Mouse (Mus musculus) stomach, postnatal 0 days (tissue): ENCODE results near the gene Btbd2. TPM values are rescaled to one million over a fixed set of nuclear protein-coding genes. Genes with fewer than 3 reads are reported as not detected.
A peak's percentile ranks its signal among the peaks of the same experiment; 100 is the strongest.

ENCODE experiments used
- ATAC-seq: fragments of 200-750 bp; cut with Nextera tagmentation; 2 replicates; pipeline ENCODE4 v1.8.0; 2017; ENCODE audit not compliant: low FRiP score, low TSS enrichment
- DNase-seq: peaks from one replicate; pipeline ENCODE4 v3.0.0-alpha.2; 2016; ENCODE audit warnings: low spot score
- H3K27ac ChIP-seq: fragments of 300-500 bp; sonication (generic); replicated peaks from 2 replicates; pipeline ENCODE4 v1.5.1; 2014; ENCODE audit warnings: mild to moderate bottlenecking, control low read depth
- H3K27me3 ChIP-seq: fragments of 300-500 bp; sonication (generic); 2 replicates; pipeline ENCODE4 v1.6.1; 2014; ENCODE audit warnings: low read length; ENCODE audit not compliant: control insufficient read depth, insufficient read depth
- H3K36me3 ChIP-seq: fragments of 300-500 bp; sonication (generic); 2 replicates; pipeline ENCODE4 v1.6.1; 2014; ENCODE audit warnings: low read length, mixed read lengths; ENCODE audit not compliant: control insufficient read depth, insufficient read depth
- H3K4me1 ChIP-seq: fragments of 300-500 bp; sonication (generic); replicated peaks from 2 replicates; pipeline ENCODE4 v1.6.1; 2014; ENCODE audit warnings: antibody characterized with exemption; ENCODE audit not compliant: control insufficient read depth, insufficient read depth
- H3K4me2 ChIP-seq: fragments of 300-500 bp; sonication (generic); replicated peaks from 2 replicates; pipeline ENCODE4 v1.6.1; 2014; ENCODE audit warnings: low read depth, mild to moderate bottlenecking, control low read depth, moderate library complexity
- H3K4me3 ChIP-seq: fragments of 300-500 bp; sonication (generic); 2 replicates; pipeline ENCODE4 v1.5.1; 2014; ENCODE audit warnings: low read depth, low read length, control low read depth
- H3K9ac ChIP-seq: fragments of 300-500 bp; sonication (generic); 2 replicates; pipeline ENCODE4 v1.6.1; 2014; ENCODE audit warnings: mild to moderate bottlenecking, low read length, control low read depth, mixed read lengths
- H3K9me3 ChIP-seq: fragments of 300-500 bp; sonication (generic); 2 replicates; pipeline ENCODE4 v1.6.1; 2016; ENCODE audit warnings: low read length; ENCODE audit not compliant: control insufficient read depth
- CTCF ChIP-seq: IDR thresholded peaks from 2 replicates; pipeline ENCODE4 v1.5.1; 2016; ENCODE audit warnings: antibody characterized with exemption, low read depth, mild to moderate bottlenecking, moderate library complexity
- EP300 ChIP-seq: optimal IDR thresholded peaks from 2 replicates; pipeline ENCODE3; 2016; ENCODE audit warnings: antibody characterized with exemption
- WGBS: fragments of 180-500 bp; shearing (Covaris S2); extraction: QIAGEN DNeasy Blood & Tissue Kit; methylation state at CpG from one replicate; pipeline ENCODE4 v1.1.7; 2014; 5-methylcytosine and 5-hydroxymethylcytosine counted together
- microRNA-seq: library from miRNA; unstranded; fragments of <30 nt; microRNA quantifications from one replicate; pipeline ENCODE4, GENCODE M21; 2016
- polyA plus RNA-seq: library from polyadenylated mRNA; unstranded; fragments of >200 nt; fragmentation: Nextera tagmentation; extraction: Ambion mirVana; gene quantifications from 2 replicates; pipeline ENCODE4 v1.2.1, GENCODE M21; 2015

Btbd2 gene
- polyA plus RNA-seq, 1 experiment from 2014 or later, result 28.3 TPM

- H3K27me3 ChIP-seq, result no peaks in the 10 kb centered on the region
- no peaks in the 10 kb centered on the region for H3K9me3 ChIP-seq
- H3K9ac ChIP-seq, result no peak overlapping the region
- peaks cover 3% of the 10 kb centered on the region; the same call in 1 of the 2 replicates for H3K4me1 ChIP-seq
- peaks cover 9% of the 10 kb centered on the region for H3K36me3 ChIP-seq
- WGBS, result 86% methylated on average over 2 of the region's 2 CpGs
- no peak for TF ChIP-seq CTCF
- TF ChIP-seq EP300, result no peak
- H3K4me3 ChIP-seq, result no peak overlapping the region
- no peak for ATAC-seq
- no peak overlapping the region for H3K4me2 ChIP-seq
- H3K27ac ChIP-seq, result no peak overlapping the region
- DNase-seq, result no peak
These were observed 51.9 kb downstream of the Btbd2 start for GRCm38 (mm10) chr10:80604988-80605387.

- no peaks in the 10 kb centered on the region for H3K9me3 ChIP-seq
- WGBS, result 60% methylated on average over 7 of the region's 7 CpGs
- no peak for DNase-seq
- H3K27me3 ChIP-seq, result no peaks in the 10 kb centered on the region
- peak overlapping the region; percentile 91 for H3K4me2 ChIP-seq
- TF ChIP-seq CTCF (no peak), EP300 (no peak)
- H3K4me3 ChIP-seq, result peak overlapping the region; percentile 70; the same call in 1 of the 2 replicates
- no peak for ATAC-seq
- H3K36me3 ChIP-seq, result peaks cover 7% of the 10 kb centered on the region
- peak overlapping the region; percentile 91 for H3K27ac ChIP-seq
- peaks cover 3% of the 10 kb centered on the region; the same call in 1 of the 2 replicates for H3K4me1 ChIP-seq
- peak overlapping the region; percentile 68 for H3K9ac ChIP-seq
These were observed 52.8 kb downstream of the Btbd2 start for GRCm38 (mm10) chr10:80604001-80604509.

DNA sequence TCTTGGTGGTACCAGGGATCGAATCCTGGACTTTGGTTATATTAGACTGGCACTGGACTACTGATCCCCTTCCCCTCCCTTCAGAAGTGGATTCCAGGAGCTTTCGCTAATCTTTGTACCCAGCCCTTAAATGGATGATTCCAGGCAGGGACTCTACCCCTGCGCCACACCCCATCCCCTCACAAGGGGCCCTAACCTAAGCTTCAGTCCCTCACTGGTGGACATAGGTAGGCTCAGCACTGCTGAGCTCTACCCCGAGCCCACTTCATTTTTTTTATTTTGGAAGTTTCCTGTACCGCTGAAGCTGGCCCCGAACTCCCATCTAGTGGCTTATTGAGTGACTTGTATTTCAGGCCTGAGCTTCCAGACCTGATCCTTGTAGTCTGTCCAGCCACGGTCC lies 53.5 kb downstream of the Btbd2 start:
- Histone ChIP-seq H3K9me3 (no peaks in the 10 kb centered on the region), H3K4me2 (peak overlapping the region; percentile 91), H3K9ac (peak overlapping the region; percentile 68), H3K4me1 (peaks cover 3% of the 10 kb centered on the region; the same call in 1 of the 2 replicates), H3K27me3 (no peaks in the 10 kb centered on the region), H3K36me3 (peaks cover 6% of the 10 kb centered on the region), H3K27ac (peak overlapping the region; percentile 91), H3K4me3 (peak overlapping the region; percentile 70)
- WGBS, result 27% methylated on average over 7 of the region's 7 CpGs
- no peak for ATAC-seq
- no peak for DNase-seq
- TF ChIP-seq EP300 (no peak), CTCF (no peak)

- peak within 1 kb of the TSS; percentile 68 for H3K9ac ChIP-seq
- under 1% methylated on average over 54 of the region's 54 CpGs for WGBS
- TF ChIP-seq CTCF (no peak), EP300 (no peak)
- H3K9me3 ChIP-seq, result no peaks in the 10 kb centered on the region
- H3K4me1 ChIP-seq, result peaks cover 3% of the 10 kb centered on the region; the same call in 1 of the 2 replicates
- no peaks in the 10 kb centered on the region for H3K27me3 ChIP-seq
- peak within 1 kb of the TSS; percentile 91 for H3K4me2 ChIP-seq
- peak; percentile 96 for DNase-seq
- H3K36me3 ChIP-seq, result peaks cover 6% of the 10 kb centered on the region
- peak; percentile 89 for ATAC-seq
- H3K4me3 ChIP-seq, result peak within 1 kb of the TSS; percentile 70
- H3K27ac ChIP-seq, result peak within 1 kb of the TSS; percentile 91
These were observed 54.1 kb downstream of the Btbd2 start, which contains the start of the genes Scamp4 and Adat3 for GRCm38 (mm10) chr10:80602698-80603325. Gene Scamp4, plus strand, starts transcription at chr10:80602872. Gene Adat3, plus strand, starts transcription at chr10:80602880.

DNA sequence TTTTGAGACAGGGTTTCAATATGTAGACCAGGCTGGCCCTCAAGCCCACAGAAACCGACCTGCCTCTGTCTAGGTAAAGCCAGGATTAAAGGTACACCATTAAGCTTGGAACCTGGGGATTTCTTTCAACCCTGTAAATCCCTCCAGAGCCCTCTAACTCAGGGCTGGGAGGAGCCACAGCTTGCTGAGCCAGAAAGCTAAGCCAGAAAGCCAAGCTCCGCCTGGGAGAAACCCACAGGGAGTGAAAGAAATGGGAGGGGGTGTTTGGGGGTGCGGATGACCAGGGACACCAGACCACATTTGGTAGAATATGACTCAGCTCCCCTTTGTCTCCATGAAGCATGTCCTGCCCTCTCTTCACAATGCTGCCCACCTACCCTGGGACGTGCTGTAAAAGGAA lies 60.6 kb downstream of the Btbd2 start:
- TF ChIP-seq CTCF, result no peak
- no peak for TF ChIP-seq EP300
- Histone ChIP-seq H3K4me2 (no peak overlapping the region), H3K27ac (0 out of 2 replicates have a peak overlapping the region, but pooled peaks have one; percentile 18), H3K27me3 (no peaks in the 10 kb centered on the region), H3K36me3 (no peaks in the 10 kb centered on the region), H3K9ac (no peak overlapping the region), H3K9me3 (no peaks in the 10 kb centered on the region), H3K4me1 (no peaks in the 10 kb centered on the region), H3K4me3 (no peak overlapping the region)
- WGBS, result 34% methylated on average over 4 of the region's 4 CpGs
- DNase-seq (no peak), ATAC-seq (no peak)

Small RNAs within 50 kb of the gene (microRNA-seq; reads per million reads assigned to microRNA genes)
- gene Mir6912, result not detected

Other genes starting within 250 kb of the Btbd2 start
- 30.9 and 37.0 TPM in 2 replicates for gene Tcf3, start 223.4 kb downstream of the Btbd2 start, polyA plus RNA-seq
- gene Onecut3, start 162.2 kb downstream of the Btbd2 start, polyA plus RNA-seq, result 0.01 and 0.02 TPM in 2 replicates
- 0.02 and 0.10 TPM in 2 replicates for gene Atp8b3, start 117.9 kb downstream of the Btbd2 start, polyA plus RNA-seq
- gene Rexo1, start 95.5 kb downstream of the Btbd2 start, polyA plus RNA-seq, result 7.1 and 8.5 TPM in 2 replicates
- 8.3 and 8.4 TPM in 2 replicates for gene Klf16, start 79.8 kb downstream of the Btbd2 start, polyA plus RNA-seq
- 92.5 and 103 TPM in 2 replicates for gene Abhd17a, start 66.7 kb downstream of the Btbd2 start, polyA plus RNA-seq
- gene Scamp4, start 54.2 kb downstream of the Btbd2 start, polyA plus RNA-seq, result 67.8 and 77.3 TPM in 2 replicates
- gene Adat3, start 54.2 kb downstream of the Btbd2 start, polyA plus RNA-seq, result 4.1 and 4.3 TPM in 2 replicates
- 1.4 and 1.7 TPM in 2 replicates for gene Gm49322, start 51.0 kb downstream of the Btbd2 start, polyA plus RNA-seq
- gene Csnk1g2, start 34.2 kb downstream of the Btbd2 start, polyA plus RNA-seq, result 75.4 and 83.9 TPM in 2 replicates
- gene Mknk2, start 21.0 kb upstream of the Btbd2 start, polyA plus RNA-seq, result 55.2 and 61.7 TPM in 2 replicates
- gene Mob3a, start 44.9 kb upstream of the Btbd2 start, polyA plus RNA-seq, result 22.9 and 23.9 TPM in 2 replicates
- 14.8 and 18.0 TPM in 2 replicates for gene Izumo4, start 45.1 kb upstream of the Btbd2 start, polyA plus RNA-seq
- gene Ap3d1, start 85.2 kb upstream of the Btbd2 start, polyA plus RNA-seq, result 38.7 and 42.7 TPM in 2 replicates
- 5.4 and 6.2 TPM in 2 replicates for gene Dot1l, start 98.1 kb upstream of the Btbd2 start, polyA plus RNA-seq
- gene Sf3a2, start 141.1 kb upstream of the Btbd2 start, polyA plus RNA-seq, result 27.7 and 31.8 TPM in 2 replicates
- 62.0 and 65.8 TPM in 2 replicates for gene Plekhj1, start 141.6 kb upstream of the Btbd2 start, polyA plus RNA-seq
- gene Amh, start 148.2 kb upstream of the Btbd2 start, polyA plus RNA-seq, result 6.8 and 6.9 TPM in 2 replicates
- gene Jsrp1, start 156.4 kb upstream of the Btbd2 start, polyA plus RNA-seq, result 0.86 and 0.96 TPM in 2 replicates
- 1,070 and 1,103 TPM in 2 replicates for gene Oaz1, start 169.6 kb upstream of the Btbd2 start, polyA plus RNA-seq
- gene Lingo3, start 187.0 kb upstream of the Btbd2 start, polyA plus RNA-seq, result 0.12 and 0.17 TPM in 2 replicates
- gene Lsm7, start 198.1 kb upstream of the Btbd2 start, polyA plus RNA-seq, result 176 and 180 TPM in 2 replicates
- gene Sppl2b, start 198.2 kb upstream of the Btbd2 start, polyA plus RNA-seq, result 17.7 and 23.0 TPM in 2 replicates
- gene Tmprss9, start 214.8 kb upstream of the Btbd2 start, polyA plus RNA-seq, result 2.0 and 2.2 TPM in 2 replicates
- gene Timm13, start 243.9 kb upstream of the Btbd2 start, polyA plus RNA-seq, result 292 and 304 TPM in 2 replicates